Mouse (Mus musculus): Measurements from ENCODE around the gene Rrbp1. TPM values are rescaled to one million over a fixed set of nuclear protein-coding genes. Genes with fewer than 3 reads are reported as not detected.

Rrbp1 gene
- 31.4 and 36.0 TPM in 2 replicates for polyA plus RNA-seq (2014; fragmentation: Nextera tagmentation; extraction: Ambion mirVana)

DNA sequence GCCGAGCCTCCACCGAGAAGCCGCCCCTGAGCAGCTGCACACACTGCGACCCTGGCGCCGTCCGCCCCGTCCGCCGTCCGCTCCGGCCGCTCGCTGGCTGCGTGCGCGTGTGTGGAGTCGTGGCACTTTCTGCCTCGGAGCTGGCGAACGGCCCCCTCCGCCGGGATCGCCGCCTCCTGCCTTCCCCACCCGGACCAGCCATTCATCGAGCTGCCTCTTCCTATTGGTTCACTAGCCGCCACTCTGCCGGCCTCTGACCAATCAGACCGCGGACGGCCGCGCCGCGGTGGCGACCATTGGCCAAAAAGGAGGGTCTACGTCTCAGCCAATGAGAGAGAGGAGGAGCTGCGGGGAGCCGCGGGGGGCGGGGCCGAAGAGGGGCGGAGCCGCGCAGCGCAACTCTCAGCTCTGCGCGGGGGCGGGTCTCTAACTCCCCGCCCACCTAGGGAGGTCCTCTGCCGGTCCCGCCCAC lies at the start of gene Rrbp1:
TSS of gene Rrbp1 (minus strand) at position 184 of the 472 bp plus-strand sequence.
- Histone ChIP-seq H3K36me3 (ENCODE audit: control insufficient read depth, insufficient read depth, low read length) (no peaks in the 10 kb centered on the region), H3K27me3 (ENCODE audit: control insufficient read depth, insufficient read depth, low read length) (no peaks in the 10 kb centered on the region), H3K4me1 (ENCODE audit: control insufficient read depth, insufficient read depth, low read length) (peaks cover 8% of the 10 kb centered on the region), H3K9ac (ENCODE audit: low read length) (peak within 1 kb of the TSS; percentile 77), H3K9me3 (ENCODE audit: control insufficient read depth, low read length) (no peaks in the 10 kb centered on the region), H3K4me2 (peak within 1 kb of the TSS; percentile 56), H3K4me3 (ENCODE audit: low read depth, low read length) (peak within 1 kb of the TSS; percentile 91), H3K27ac (ENCODE audit: low read depth, low read length) (peak within 1 kb of the TSS; percentile 72)
- DNase-seq (ENCODE audit: low spot score, missing footprints): peak; percentile 99
- under 1% methylated on average over 48 of the region's 53 CpGs for WGBS
- peak; percentile 99 for ATAC-seq (ENCODE audit: low FRiP score)

DNA sequence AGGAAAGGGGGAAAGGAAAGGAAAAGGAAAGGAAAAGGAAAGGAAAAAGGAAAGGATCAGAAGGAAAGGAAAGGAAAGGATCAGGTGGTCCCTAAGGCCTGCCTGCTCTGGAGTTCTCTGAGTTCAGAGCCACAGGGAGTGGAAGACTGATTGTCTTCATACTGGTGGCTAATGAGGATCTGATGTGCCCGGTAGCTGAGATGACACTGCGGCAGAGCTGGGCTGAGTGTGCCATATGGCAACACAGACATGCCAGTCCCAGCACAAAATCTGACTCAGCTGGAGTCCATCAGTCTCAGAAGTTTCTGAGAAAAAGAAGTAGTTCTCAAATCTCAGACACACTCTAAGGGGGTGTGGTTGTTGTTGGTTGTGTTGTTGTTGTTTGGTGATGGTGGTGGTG lies 46.7 kb upstream of the Rrbp1 start:
- 80% methylated on average over 2 of the region's 2 CpGs for WGBS
- no peaks in the 10 kb centered on the region for H3K9me3 ChIP-seq (ENCODE audit: control insufficient read depth, low read length)
- H3K9ac ChIP-seq (ENCODE audit: low read length): no peak overlapping the region
- DNase-seq (ENCODE audit: low spot score, missing footprints): no peak
- no peak overlapping the region for H3K27ac ChIP-seq (ENCODE audit: low read depth, low read length)
- H3K4me2 ChIP-seq: no peak overlapping the region
- no peaks in the 10 kb centered on the region for H3K4me1 ChIP-seq (ENCODE audit: control insufficient read depth, insufficient read depth, low read length)
- no peaks in the 10 kb centered on the region for H3K27me3 ChIP-seq (ENCODE audit: control insufficient read depth, insufficient read depth, low read length)
- H3K4me3 ChIP-seq (ENCODE audit: low read depth, low read length): no peak overlapping the region
- ATAC-seq (ENCODE audit: low FRiP score): no peak
- no peaks in the 10 kb centered on the region for H3K36me3 ChIP-seq (ENCODE audit: control insufficient read depth, insufficient read depth, low read length)

DNA sequence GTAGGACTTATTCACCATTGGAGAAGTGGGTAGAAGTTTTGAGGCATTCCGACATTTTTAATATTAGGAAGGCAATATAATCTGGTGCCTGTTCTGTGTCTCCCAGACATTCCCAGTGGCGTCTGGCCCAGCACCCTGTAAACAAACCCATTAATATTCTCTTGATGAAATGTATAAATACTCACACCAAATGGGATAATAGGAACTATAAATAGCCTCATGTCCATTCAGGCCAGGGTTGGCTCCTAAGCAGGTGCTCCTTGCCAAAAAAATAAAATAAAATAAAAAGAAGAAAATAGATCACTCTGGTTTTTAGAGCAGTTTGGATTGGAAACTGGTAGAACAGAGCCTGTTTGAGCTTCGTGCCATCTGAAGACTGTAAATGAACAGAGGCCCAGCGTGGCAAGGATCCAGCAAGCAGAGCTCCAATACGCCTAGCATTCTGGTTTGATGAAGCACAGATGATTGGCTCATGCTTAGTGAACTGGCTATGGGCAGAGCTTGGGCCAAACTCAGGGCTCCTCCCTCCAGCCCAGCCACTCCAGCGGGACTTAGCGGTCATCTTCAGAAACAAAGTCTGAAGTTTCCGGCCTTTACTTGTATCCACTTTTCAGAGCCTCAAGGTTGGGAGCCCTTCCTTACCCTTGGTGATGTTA lies 41.5 kb upstream of the Rrbp1 start:
- Histone ChIP-seq H3K36me3 (ENCODE audit: control insufficient read depth, insufficient read depth, low read length) (no peaks in the 10 kb centered on the region), H3K27ac (ENCODE audit: low read depth, low read length) (no peak overlapping the region), H3K4me3 (ENCODE audit: low read depth, low read length) (no peak overlapping the region), H3K27me3 (ENCODE audit: control insufficient read depth, insufficient read depth, low read length) (no peaks in the 10 kb centered on the region), H3K4me1 (ENCODE audit: control insufficient read depth, insufficient read depth, low read length) (no peaks in the 10 kb centered on the region), H3K9me3 (ENCODE audit: control insufficient read depth, low read length) (no peaks in the 10 kb centered on the region), H3K9ac (ENCODE audit: low read length) (no peak overlapping the region), H3K4me2 (no peak overlapping the region)
- 89% methylated on average over 8 of the region's 8 CpGs for WGBS
- ATAC-seq (ENCODE audit: low FRiP score) (no peak), DNase-seq (ENCODE audit: low spot score, missing footprints) (no peak)

DNA sequence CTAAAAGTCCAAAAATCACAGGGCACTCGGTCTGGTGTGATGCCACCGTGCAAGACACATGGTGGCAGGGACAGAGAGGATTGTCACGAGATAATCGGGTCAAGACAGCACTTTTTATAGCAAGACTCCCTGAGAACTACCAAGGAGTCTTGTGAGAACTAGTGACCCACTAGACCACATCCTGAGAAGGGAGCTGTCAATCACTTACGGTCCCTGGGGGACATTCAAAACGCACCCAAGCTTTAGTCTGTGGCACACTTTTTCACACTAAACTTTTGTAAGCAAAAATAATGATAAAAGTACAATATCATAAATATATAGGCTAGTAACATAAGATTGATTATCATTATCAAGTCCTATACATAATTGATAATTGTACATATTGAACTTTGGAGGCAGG lies 39.8 kb upstream of the Rrbp1 start:
- Histone ChIP-seq H3K4me1 (ENCODE audit: control insufficient read depth, insufficient read depth, low read length) (no peaks in the 10 kb centered on the region), H3K4me2 (no peak overlapping the region), H3K27me3 (ENCODE audit: control insufficient read depth, insufficient read depth, low read length) (no peaks in the 10 kb centered on the region), H3K36me3 (ENCODE audit: control insufficient read depth, insufficient read depth, low read length) (no peaks in the 10 kb centered on the region), H3K27ac (ENCODE audit: low read depth, low read length) (no peak overlapping the region), H3K9ac (ENCODE audit: low read length) (no peak overlapping the region), H3K9me3 (ENCODE audit: control insufficient read depth, low read length) (no peaks in the 10 kb centered on the region), H3K4me3 (ENCODE audit: low read depth, low read length) (no peak overlapping the region)
- DNase-seq (ENCODE audit: low spot score, missing footprints) (no peak), ATAC-seq (ENCODE audit: low FRiP score) (no peak)
- WGBS: 93% methylated on average over 6 of the region's 6 CpGs

DNA sequence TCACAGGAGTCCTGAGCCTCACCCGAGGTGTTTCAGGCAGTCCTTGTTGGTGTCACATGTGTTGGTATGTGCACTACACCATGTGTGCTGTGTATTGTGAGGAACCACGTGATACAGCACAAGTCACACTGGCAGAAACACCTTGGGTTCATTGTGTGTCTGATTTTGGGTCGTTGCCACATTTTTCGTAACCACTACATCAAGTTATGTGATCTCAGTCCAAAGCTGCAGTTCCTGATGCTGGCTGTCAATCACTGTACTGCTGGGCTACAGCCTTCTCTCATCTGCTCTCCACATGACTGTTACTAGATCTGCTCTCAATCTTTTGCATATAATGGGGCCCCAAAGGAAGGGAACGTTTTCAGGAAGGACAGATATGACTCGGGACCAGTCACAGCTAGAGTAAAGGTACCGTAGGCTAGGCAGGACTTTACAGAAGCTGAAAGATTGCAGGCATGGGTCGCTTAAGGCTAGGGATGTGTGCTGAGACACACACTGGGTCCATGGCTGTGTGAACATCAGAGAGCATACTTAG lies 39.1 kb upstream of the Rrbp1 start:
- Histone ChIP-seq H3K27ac (ENCODE audit: low read depth, low read length) (no peak overlapping the region), H3K4me2 (no peak overlapping the region), H3K4me1 (ENCODE audit: control insufficient read depth, insufficient read depth, low read length) (no peaks in the 10 kb centered on the region), H3K27me3 (ENCODE audit: control insufficient read depth, insufficient read depth, low read length) (no peaks in the 10 kb centered on the region), H3K9ac (ENCODE audit: low read length) (no peak overlapping the region), H3K36me3 (ENCODE audit: control insufficient read depth, insufficient read depth, low read length) (no peaks in the 10 kb centered on the region), H3K4me3 (ENCODE audit: low read depth, low read length) (no peak overlapping the region), H3K9me3 (ENCODE audit: control insufficient read depth, low read length) (no peaks in the 10 kb centered on the region)
- WGBS: 85% methylated on average over 8 of the region's 8 CpGs
- ATAC-seq (ENCODE audit: low FRiP score): no peak
- DNase-seq (ENCODE audit: low spot score, missing footprints): no peak

DNA sequence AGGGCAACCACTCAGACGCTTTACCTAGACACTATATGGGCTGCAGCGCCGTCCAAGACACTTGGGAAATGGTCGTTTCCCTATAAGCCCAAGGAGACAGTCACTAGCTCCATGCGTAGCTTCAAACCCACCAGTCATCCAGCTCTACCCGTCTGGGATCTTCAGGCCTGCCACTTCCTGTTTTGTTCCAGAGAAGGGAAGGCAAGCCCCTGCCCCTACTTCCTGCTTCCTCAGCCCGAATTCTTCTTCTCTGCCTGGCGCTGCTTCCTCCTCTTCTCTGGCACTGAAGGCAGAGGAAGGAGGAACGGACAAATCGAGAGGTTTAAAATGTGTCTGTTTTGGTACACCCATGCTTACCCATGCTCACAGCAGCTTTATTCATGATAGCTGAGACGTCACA lies 35.9 kb upstream of the Rrbp1 start:
- peaks cover 12% of the 10 kb centered on the region for H3K9me3 ChIP-seq (ENCODE audit: control insufficient read depth, low read length)
- no peak overlapping the region for H3K4me3 ChIP-seq (ENCODE audit: low read depth, low read length)
- no peaks in the 10 kb centered on the region for H3K36me3 ChIP-seq (ENCODE audit: control insufficient read depth, insufficient read depth, low read length)
- DNase-seq (ENCODE audit: low spot score, missing footprints): no peak
- 80% methylated on average over 11 of the region's 11 CpGs for WGBS
- no peak overlapping the region for H3K27ac ChIP-seq (ENCODE audit: low read depth, low read length)
- H3K9ac ChIP-seq (ENCODE audit: low read length): no peak overlapping the region
- H3K27me3 ChIP-seq (ENCODE audit: control insufficient read depth, insufficient read depth, low read length): no peaks in the 10 kb centered on the region
- ATAC-seq (ENCODE audit: low FRiP score): no peak
- no peaks in the 10 kb centered on the region for H3K4me1 ChIP-seq (ENCODE audit: control insufficient read depth, insufficient read depth, low read length)
- no peak overlapping the region for H3K4me2 ChIP-seq

DNA sequence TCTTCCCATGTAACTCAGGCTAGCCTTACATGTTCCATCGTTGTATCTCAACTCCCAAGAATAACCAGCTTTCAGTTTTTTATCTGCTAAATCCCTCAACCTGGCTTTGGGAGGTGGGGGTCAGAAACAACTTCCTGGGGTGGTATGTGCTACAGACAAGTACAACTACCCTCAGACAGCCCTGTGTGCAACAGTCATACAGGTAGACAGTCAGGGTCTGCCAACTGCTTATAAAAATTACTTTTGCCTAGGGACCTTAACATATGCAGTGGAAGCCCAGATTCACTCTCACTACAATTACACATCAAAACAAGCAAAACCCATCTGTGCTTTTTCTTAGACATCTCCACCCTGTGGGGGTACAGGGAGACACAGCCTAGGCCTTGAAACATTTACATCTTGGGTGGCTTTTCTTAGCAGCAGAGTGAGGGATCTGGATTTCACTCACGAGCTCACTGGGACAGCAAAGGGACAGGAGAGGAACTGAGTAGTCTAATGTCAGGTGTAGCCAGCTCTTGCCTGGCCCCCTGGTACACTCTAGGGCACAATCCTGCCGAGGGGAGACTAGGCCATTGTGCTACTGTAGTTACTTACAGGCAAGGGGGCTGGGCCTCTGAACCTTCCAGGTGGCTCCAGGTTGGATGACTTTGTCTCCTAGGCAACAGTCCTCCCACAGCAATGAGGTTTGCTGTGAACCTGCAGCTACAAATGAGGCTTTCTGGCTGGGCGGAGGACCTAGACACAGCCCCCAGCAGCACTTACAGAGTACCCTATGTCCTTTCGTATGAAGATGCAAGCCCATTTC lies 34.9 kb upstream of the Rrbp1 start:
- Histone ChIP-seq H3K36me3 (ENCODE audit: control insufficient read depth, insufficient read depth, low read length) (no peaks in the 10 kb centered on the region), H3K27me3 (ENCODE audit: control insufficient read depth, insufficient read depth, low read length) (no peaks in the 10 kb centered on the region), H3K4me3 (ENCODE audit: low read depth, low read length) (no peak overlapping the region), H3K4me2 (no peak overlapping the region), H3K27ac (ENCODE audit: low read depth, low read length) (no peak overlapping the region), H3K9me3 (ENCODE audit: control insufficient read depth, low read length) (peaks cover 12% of the 10 kb centered on the region), H3K4me1 (ENCODE audit: control insufficient read depth, insufficient read depth, low read length) (no peaks in the 10 kb centered on the region), H3K9ac (ENCODE audit: low read length) (no peak overlapping the region)
- 67% methylated on average over 5 of the region's 5 CpGs for WGBS
- ATAC-seq (ENCODE audit: low FRiP score) (no peak), DNase-seq (ENCODE audit: low spot score, missing footprints) (no peak)

DNA sequence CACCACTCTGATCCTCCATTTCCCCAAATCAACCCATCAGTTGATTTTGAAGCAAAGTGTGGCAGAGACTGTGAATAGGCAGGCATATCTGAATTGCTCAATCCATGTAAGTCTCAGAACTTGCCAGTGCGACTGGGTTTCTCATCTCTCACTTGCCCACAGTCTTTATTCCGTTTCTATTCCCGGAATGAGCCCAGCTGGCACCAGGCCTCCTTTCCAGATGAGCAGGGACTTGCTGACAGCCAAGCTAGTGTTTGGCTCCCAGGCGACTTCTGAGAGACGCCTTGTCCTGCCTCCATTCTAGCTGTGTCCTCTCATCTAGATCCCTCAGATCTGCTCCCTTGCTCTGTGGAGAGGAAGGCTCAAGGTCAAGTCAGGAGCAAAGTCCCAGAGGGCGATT lies 33.7 kb upstream of the Rrbp1 start:
- H3K9ac ChIP-seq (ENCODE audit: low read length): no peak overlapping the region
- no peak overlapping the region for H3K4me2 ChIP-seq
- no peaks in the 10 kb centered on the region for H3K36me3 ChIP-seq (ENCODE audit: control insufficient read depth, insufficient read depth, low read length)
- H3K9me3 ChIP-seq (ENCODE audit: control insufficient read depth, low read length): peaks cover 12% of the 10 kb centered on the region
- no peak for ATAC-seq (ENCODE audit: low FRiP score)
- H3K4me3 ChIP-seq (ENCODE audit: low read depth, low read length): no peak overlapping the region
- H3K27ac ChIP-seq (ENCODE audit: low read depth, low read length): no peak overlapping the region
- no peak for DNase-seq (ENCODE audit: low spot score, missing footprints)
- no peaks in the 10 kb centered on the region for H3K27me3 ChIP-seq (ENCODE audit: control insufficient read depth, insufficient read depth, low read length)
- no peaks in the 10 kb centered on the region for H3K4me1 ChIP-seq (ENCODE audit: control insufficient read depth, insufficient read depth, low read length)
- 83% methylated on average over 6 of the region's 6 CpGs for WGBS

DNA sequence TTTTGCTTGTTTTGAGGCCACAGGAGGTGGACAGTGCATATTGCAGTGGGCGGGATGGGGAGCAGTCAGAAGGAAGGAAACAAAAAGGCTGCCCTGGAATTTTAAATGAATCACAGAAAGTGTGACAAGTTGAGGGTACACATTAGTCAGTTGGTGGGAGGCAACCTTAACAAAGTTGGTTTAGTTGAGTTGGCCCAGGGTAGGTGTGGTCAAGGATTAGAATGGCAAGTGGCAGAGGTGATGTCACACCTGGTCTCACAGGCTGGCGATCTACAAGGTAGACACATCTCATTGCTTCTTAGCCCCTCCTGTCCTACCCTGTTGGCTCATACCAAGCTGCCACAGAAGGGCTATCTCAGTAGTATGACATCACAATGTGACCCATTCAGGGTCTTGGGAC lies 21.6 kb upstream of the Rrbp1 start, which contains the start of gene Banf2:
TSS of gene Banf2 (plus strand) at position 396 of the 400 bp plus-strand sequence.
- Histone ChIP-seq H3K9ac (ENCODE audit: low read length) (no peak within 1 kb of the TSS), H3K36me3 (ENCODE audit: control insufficient read depth, insufficient read depth, low read length) (no peaks in the 10 kb centered on the region), H3K27ac (ENCODE audit: low read depth, low read length) (no peak within 1 kb of the TSS), H3K4me1 (ENCODE audit: control insufficient read depth, insufficient read depth, low read length) (no peaks in the 10 kb centered on the region), H3K4me2 (no peak within 1 kb of the TSS), H3K27me3 (ENCODE audit: control insufficient read depth, insufficient read depth, low read length) (no peaks in the 10 kb centered on the region), H3K9me3 (ENCODE audit: control insufficient read depth, low read length) (no peaks in the 10 kb centered on the region), H3K4me3 (ENCODE audit: low read depth, low read length) (no peak within 1 kb of the TSS)
- DNase-seq (ENCODE audit: low spot score, missing footprints): no peak
- ATAC-seq (ENCODE audit: low FRiP score): no peak
- 94% methylated on average over 2 of the region's 2 CpGs for WGBS

Measured in midbrain, embryonic 11.5 days (tissue).